Mouse (Mus musculus) left cerebral cortex, adult 2 months (tissue): ENCODE results near the gene Gpatch8. TPM values are rescaled to one million over a fixed set of nuclear protein-coding genes. Genes with fewer than 3 reads are reported as not detected.

ENCODE experiments used
- DNase-seq, 2 experiments: peaks; one replicate each; pipeline ENCODE4 v3.0.0; 2021 to 2022; ENCODE audit warnings: low spot score in 2 of 2, mixed read lengths in 1 of 2; ENCODE audit errors: extremely low spot score in 1 of 2
- H3K27ac ChIP-seq: fragments of 200-600 bp; 2 replicates; pipeline ENCODE4 v1.8.1; 2022
- H3K4me3 ChIP-seq: fragments of 200-600 bp; 2 replicates; pipeline ENCODE4 v1.8.1; 2022
- CTCF ChIP-seq: fragments of 200-600 bp; IDR thresholded peaks from 2 replicates; pipeline ENCODE4 v1.8.1; 2022; ENCODE audit warnings: antibody characterized with exemption, mild to moderate bottlenecking, moderate library complexity
- intact Hi-C: fragments of 180-260 bp; cut with DNase I; formaldehyde crosslinking; loops from one replicate; pipeline ENCODE4 v1.15.1; 2025
- total RNA-seq, 2 experiments: library from RNA; stranded (reverse); gene quantifications; 2 replicates each; pipeline ENCODE4 v1.2.3; 2021

The Gpatch8 gene
- total RNA-seq, 2 experiments from 2014 or later: 57.1 to 60.5 TPM

DNA sequence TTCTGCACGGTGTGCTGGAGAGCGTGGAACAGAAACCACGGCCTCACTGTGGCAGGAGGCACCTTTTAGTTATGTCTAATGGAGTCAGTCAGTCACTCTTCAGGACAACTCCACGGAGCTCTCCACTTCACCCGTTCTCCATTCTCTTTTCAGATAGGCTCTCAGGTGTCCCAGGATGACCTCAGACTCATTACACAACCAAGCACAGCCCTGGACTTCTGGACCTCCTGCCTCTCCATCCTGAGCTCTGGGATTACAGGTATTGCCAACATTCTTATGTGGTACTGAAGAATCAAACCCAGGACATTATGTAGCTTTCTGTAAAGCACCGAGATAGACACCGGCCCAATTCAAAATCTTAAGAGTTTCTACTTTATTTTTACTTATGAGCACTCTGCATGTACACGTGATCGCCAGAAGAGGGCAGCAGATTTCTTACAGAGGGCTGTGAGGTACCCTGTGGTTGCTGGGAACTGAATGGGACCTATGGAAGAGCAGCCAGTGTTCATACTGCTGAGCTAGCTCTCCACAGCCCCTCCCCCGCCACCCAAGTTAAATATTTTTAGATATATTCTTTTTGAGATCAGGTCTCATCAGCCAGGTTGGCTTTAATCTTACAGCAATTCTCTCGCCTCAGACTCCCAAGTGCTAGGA lies 69.3 kb downstream of the Gpatch8 start:
- intact Hi-C loops: loop anchor here (2.0 to 5.0 kb wide), 3 partner anchors 70 to 164 kb away; partner anchors contain the start of gene Gpatch8
- Histone ChIP-seq H3K4me3 (no peak overlapping the region), H3K27ac (no peak overlapping the region)
- TF ChIP-seq CTCF: peak; percentile 85
- no peak for DNase-seq

DNA sequence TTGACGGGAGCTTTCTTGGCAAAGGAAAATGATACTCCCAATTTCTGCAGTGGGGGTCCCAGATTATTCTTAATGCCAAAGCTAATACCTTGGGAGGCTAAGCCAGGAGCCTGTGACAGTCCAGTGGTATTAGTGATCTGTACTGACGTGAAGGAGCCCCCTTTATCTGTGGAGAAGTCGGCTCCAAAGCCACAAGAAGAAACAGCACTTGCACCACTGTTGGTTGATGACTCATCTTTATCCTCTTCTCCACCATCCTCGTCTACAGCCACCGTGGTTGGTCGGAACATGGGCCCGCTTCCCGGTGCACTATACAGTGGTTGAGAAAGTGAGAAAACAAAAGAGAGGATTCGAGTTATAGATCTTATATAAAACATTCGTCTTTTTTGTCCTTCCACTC lies 74.4 kb downstream of the Gpatch8 start:
- intact Hi-C loops: no loop called here
- no peak for DNase-seq
- Histone ChIP-seq H3K4me3 (no peak overlapping the region), H3K27ac (no peak overlapping the region)
- TF ChIP-seq CTCF: no peak

DNA sequence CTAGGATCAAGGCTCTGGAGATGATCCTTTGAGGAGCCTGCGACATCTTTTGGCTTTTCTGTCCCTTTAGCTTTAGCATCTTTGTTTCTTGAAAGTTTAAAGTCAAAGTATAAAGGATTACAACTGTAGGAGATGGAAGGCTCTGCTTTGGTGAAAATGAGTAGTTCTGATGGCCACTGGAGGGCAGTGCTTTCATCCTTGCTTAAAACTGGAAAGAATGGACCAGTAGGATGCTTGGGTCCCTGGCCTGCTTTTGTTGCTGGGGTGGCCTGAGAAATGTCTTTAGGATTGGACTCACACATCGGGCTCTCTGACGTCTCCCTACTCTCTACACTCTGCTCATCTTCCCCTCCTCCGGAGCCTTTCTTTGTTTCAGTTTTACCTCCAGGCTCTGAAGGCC lies 75.3 kb downstream of the Gpatch8 start:
- no peak overlapping the region for H3K27ac ChIP-seq
- no peak for DNase-seq
- H3K4me3 ChIP-seq: no peak overlapping the region
- intact Hi-C loops: no loop called here
- TF ChIP-seq CTCF: peak; percentile 47

DNA sequence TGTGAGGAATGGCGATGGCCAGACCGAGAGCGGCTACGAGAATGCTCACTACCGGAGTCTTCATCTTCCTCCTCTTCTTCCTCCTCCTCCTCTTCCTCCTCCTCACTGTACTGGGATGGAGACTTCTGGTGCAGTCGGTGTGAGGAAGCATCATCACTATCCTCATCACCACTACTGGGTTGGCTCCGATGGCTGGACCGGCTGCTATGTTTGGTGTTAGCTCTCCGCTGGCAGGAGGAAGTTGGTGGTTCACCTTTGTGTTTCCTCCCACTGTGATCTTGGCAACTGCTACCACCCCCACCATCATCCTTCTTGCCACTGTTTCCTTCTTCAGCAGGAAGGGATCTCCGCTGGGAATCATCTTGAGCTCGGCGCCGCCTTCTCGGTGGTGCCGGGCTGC lies 76.1 kb downstream of the Gpatch8 start:
- H3K4me3 ChIP-seq: no peak overlapping the region
- intact Hi-C loops: no loop called here
- TF ChIP-seq CTCF: no peak

DNA sequence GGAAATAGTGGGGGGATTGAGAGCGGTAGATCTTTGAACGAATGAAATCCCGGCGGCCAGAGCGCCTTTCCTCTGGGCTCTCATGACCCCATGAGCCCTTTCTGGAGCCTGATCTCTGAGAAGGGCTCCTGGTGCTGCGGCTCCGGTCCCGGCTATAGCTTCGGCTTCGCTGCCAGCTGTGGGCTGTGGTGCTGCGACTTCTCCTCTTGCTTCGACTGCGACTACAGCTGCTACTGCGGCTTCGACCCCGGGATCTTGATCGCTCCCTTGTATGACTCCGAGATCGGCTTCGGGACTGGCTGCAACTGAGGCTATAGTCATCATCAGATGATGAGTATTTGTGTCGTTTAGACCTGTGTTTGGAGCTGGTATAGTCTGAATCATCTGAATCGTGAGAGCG lies 76.6 kb downstream of the Gpatch8 start:
- no peak for TF ChIP-seq CTCF
- intact Hi-C loops: no loop called here
- no peak overlapping the region for H3K27ac ChIP-seq
- no peak overlapping the region for H3K4me3 ChIP-seq
- no peak for DNase-seq

More for the DNA sequence above, 76.1 kb downstream of the Gpatch8 start:
- DNase-seq: no peak
- no peak overlapping the region for H3K27ac ChIP-seq

DNA sequence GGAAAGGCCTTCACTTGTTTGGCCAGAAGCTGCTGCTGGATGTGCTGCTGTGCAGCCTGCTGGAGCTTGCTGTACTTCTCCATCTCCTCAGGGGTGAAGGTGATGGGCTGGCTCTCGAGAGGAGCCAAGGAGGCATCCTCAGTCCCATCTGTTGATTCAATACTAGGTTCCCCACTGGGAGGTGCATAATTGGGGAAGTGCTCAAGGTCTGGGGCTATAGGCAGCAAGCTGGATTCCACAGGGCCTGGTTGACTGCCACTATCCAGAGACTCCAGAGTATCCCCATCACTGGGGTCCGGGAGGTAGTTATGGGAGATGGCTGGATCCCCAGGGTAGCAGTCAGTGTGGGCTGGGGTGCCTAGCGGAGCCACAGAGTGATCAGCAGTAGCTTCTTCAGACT lies 77.5 kb downstream of the Gpatch8 start:
- no peak for DNase-seq
- TF ChIP-seq CTCF: no peak
- intact Hi-C loops: no loop called here
- H3K4me3 ChIP-seq: no peak overlapping the region
- no peak overlapping the region for H3K27ac ChIP-seq

DNA sequence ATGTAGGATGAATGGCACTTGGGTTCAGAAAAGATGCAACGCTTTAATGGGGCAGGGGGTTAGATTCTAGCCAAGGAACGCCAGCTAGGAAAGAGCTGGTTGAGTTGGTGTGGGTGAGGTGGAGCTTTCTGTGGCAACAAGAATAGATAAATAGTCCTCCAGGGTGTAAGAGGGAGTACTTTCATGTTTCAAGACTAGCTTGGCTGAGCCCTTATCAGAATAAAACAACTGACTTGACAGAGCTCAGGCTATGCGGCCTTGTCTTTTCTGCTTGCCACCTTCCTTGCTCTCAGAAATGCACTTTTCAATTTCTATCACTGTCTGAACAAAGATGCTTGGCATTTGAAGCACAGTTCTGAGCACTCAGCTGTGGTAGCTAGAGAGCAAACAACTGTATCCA lies 81.2 kb downstream of the Gpatch8 start:
- intact Hi-C loops: no loop called here
- H3K27ac ChIP-seq: no peak overlapping the region
- H3K4me3 ChIP-seq: no peak overlapping the region
- no peak for DNase-seq
- no peak for TF ChIP-seq CTCF

DNA sequence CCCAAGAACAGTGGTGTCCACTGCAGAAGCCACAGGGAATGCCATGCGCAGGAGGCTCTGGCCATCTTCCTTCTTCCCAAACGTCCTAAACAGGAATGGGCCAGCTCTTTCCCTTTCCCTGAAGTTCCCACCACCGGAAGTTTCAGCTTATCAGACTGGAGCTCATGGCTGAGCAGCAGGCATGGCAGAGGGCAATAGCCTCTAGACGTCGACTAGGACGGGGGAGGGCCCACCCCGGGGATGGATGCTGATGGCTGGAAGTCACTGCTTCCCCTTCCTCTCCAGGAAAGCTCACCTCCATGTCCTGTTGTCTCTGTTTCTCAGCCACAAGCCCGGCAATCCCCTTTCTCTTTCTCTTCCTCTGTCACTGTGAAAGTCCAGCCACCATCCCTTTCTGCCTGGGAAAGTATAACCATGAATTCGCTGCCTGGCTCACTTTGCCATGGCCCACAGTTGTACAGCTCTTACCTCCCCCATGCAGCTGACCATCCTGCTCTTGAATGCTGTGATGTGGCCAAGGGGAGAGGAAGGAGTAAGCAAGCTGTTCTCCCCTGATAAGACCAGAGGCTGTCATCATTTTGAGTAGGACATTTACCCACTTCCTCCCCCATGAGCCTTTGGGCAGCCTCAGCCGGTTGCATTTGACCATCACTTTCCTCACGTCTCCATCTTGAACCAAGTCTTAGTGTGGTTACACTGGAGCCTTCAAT lies 86.4 kb downstream of the Gpatch8 start, which contains the start of gene Itga2b:
TSS of gene Itga2b (minus strand) at position 475 of the 710 bp plus-strand sequence.
- no peak within 1 kb of the TSS for H3K4me3 ChIP-seq
- H3K27ac ChIP-seq: no peak within 1 kb of the TSS
- intact Hi-C loops: no loop called here
- DNase-seq: no peak
- no peak for TF ChIP-seq CTCF

DNA sequence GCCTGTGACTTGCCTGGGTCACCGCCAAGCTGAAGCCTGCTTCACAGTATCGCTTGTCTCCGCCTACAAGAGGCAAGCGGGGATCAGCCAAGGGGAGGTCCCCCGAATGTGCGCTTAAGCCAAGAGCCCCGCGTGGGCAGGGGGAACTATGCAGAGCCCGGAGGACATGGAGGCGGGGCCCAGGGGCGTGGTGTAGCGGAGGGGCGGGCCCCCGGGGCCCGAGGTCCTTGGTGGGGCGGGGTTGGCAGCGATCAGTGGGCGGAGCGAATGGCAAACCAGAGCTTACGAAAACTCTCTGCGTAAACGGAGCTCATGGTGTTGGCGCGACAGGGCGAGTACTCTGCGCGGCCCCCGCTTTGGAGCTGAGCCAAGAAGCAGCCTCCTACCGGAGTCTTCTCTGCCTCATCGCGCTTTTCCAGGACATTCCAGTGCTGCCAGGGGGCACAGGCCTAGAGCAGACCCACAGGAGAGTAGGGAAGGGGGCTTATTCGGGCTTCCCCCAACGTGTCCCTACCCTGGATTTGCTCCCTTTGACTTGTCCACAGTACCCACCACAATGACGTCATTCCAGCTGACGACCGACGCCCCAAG lies 89.1 kb downstream of the Gpatch8 start:
- H3K27ac ChIP-seq: peak overlapping the region; percentile 81
- no peak; the same call in 1 of the 2 replicates for TF ChIP-seq CTCF
- peak; percentile 91 to 92 for DNase-seq
- H3K4me3 ChIP-seq: peak overlapping the region; percentile 40
- intact Hi-C loops: no loop called here

DNA sequence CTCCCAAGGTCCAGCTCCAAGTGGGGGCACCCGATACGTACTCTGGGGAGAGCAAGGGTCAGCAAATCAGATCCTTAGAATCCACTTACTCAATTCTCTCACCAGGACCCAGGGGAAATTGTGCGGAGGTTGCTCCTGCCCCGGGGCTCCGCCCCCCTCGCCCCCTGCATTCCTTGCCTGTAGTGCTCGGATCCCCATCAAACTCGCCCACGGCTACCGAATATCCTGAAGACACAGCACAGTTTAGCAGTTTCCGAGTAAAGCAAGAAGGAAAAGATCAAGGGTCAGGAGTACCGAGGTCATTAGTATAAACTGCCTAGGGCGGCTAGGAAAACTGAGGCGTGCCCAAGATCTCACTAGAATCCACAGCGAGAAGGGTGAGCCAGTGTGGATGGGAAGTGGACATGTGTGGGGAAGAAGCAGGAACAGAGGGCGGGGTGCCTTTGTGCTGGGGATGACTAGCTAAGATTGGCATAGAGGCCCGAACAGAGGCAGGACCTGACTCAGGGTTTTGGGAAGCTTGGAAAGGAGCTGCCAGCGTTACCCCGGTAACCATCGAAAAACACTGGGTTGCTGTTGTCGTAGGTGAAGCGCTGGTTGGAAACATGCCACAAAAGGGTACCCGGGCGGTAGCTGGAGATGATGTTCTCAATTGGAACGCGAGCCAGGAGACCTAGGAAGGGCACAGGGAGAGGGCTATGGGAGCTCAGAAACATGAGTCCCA lies 90.3 kb downstream of the Gpatch8 start:
- intact Hi-C loops: no loop called here
- Histone ChIP-seq H3K4me3 (no peak overlapping the region), H3K27ac (peak overlapping the region; percentile 60; the same call in 1 of the 2 replicates)
- TF ChIP-seq CTCF: no peak
- peak; percentile 67 to 69 for DNase-seq

DNA sequence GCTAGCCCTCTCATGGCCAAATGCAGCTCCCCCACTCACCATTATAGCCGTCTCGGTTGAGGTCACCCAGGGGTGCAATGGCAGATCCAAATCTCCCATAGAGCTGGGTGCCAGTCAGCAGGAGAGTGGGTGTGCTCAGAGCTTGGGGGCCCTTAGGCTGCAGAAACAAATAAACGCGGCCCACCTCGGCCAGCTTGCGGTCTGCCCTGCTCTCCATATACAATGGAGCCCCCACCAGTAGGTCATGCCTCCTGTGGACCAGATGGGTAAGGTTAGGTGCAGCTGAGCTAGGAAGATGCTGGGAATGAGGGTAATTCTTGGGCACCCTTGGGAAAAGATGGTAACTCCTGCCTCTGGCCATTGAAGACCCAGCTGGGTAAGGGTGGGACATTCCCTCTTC lies 91.3 kb downstream of the Gpatch8 start:
- intact Hi-C loops: no loop called here
- DNase-seq: no peak
- no peak overlapping the region for H3K4me3 ChIP-seq
- H3K27ac ChIP-seq: no peak overlapping the region
- no peak for TF ChIP-seq CTCF

DNA sequence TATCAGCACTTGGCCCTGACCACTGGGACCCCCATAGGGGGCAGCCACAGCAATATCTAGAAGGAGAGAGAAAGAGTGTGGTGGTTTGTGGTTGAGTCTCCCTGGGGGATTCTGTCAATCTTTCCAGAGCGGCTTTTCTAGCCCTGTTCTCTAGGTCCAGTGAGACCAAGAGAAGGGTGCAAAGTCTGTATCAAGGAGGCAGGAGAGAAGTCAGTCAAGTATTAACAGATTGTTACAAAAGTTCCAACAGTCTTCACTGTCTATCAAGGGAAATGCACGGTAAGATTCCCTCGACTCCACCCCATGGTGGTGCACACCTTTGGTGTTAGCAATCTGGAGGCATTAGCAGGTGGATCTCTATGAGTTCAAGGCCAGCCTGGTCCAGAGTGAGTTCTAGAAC lies 94.4 kb downstream of the Gpatch8 start:
- H3K27ac ChIP-seq: no peak overlapping the region

More for the DNA sequence above, 94.4 kb downstream of the Gpatch8 start:
- DNase-seq: no peak
- TF ChIP-seq CTCF: no peak
- intact Hi-C loops: no loop called here
- no peak overlapping the region for H3K4me3 ChIP-seq
